16 mouse cellular contexts compared by ENCODE assay signal in genomic region chr3:34217911-34218310, GRCm38 (mm10).
"Had no signal": no experiment of that assay in that cellular context is flagged by ENCODE, and none has a peak within 500 bp of the region (broad histone marks: within the 10 kb centered on the region; RNA-seq: fewer than 3 reads in every experiment).

No protein-coding gene starts in this region.

- DNase-seq: retina, postnatal 1 day; right cerebral cortex, adult 18-20 months; right cerebral cortex, postnatal 14 days; right cerebral cortex, postnatal 25 days; right cerebral cortex, postnatal 4 days; spleen, adult 18-20 months; thymus, adult 18-20 months; thymus, adult 2 months; thymus, postnatal 14 days; thymus, postnatal 25 days; thymus, postnatal 36 days; thymus, postnatal 4 days had no signal

- H3K9ac ChIP-seq: neural tube, embryonic 13.5 days; neural tube, embryonic 15.5 days; stomach, embryonic 15.5 days had no signal

- H3K4me1 ChIP-seq: neural tube, embryonic 13.5 days; neural tube, embryonic 15.5 days; stomach, embryonic 15.5 days had no signal

- H3K9me3 ChIP-seq: neural tube, embryonic 13.5 days; neural tube, embryonic 15.5 days; stomach, embryonic 15.5 days had no signal

- H3K36me3 ChIP-seq: neural tube, embryonic 13.5 days; neural tube, embryonic 15.5 days; stomach, embryonic 15.5 days had no signal

- H3K4me2 ChIP-seq: neural tube, embryonic 13.5 days; neural tube, embryonic 15.5 days; stomach, embryonic 15.5 days had no signal

- H3K27me3 ChIP-seq: neural tube, embryonic 13.5 days; neural tube, embryonic 15.5 days; stomach, embryonic 15.5 days had no signal

- H3K4me3 ChIP-seq: neural tube, embryonic 13.5 days; neural tube, embryonic 15.5 days; stomach, embryonic 15.5 days had no signal

- H3K27ac ChIP-seq: neural tube, embryonic 13.5 days; neural tube, embryonic 15.5 days; stomach, embryonic 15.5 days; stomach, postnatal 0 days had no signal
